In the genomic region with DNA sequence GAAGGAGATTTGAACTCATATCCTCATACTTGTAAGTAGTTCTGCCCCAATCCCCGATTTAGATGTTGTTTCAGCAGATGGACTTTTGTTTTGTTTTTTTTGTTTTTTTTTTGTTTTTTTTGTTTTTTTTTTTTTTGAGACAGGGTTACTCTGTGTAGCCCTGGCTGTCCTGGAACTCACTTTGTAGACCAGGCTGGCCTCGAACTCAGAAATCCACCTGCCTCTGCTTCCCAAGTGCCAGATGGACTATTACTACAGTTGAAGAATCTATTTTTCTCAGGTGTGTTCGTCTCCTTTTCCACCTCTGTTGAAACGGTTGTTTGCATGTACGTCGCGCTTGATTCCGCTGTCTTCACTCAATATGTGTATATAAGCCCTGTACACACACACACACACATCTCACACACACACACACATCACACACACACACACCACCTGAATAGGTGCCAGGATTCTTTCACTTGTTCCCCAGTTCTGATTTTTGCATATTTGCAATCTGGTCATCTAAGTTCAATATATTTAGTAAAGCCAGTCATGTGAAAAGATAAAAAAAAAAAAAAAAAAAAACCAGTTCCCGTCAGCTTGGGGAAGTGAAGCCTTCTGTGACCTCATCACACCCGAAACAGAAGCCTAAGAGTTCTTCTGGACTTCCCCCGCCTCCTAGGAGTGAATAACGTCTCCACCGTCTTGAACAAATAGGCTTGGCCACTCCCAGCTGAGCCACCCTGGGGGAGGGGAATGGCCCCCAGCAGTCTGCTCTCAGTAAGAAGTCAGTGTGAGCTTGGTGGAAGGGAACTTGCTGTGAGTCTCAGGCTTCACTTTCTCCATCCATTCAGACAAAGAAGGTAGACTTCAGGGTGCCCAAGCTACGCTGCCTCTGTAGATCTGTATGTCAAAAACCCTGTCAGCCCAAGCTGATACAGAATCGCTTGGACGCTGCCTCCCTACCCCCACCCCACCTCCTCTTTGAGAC, we compare ENCODE assay signal across 9 mouse cellular contexts. TPM values are rescaled to one million over a fixed set of nuclear protein-coding genes. Genes with fewer than 3 reads are reported as not detected.
A peak's percentile ranks its signal among the peaks of the same experiment; 100 is the strongest.
DNase-seq lines count a peak whose midpoint lies in the region; ATAC-seq and TF ChIP-seq lines count a peak whose summit lies in the region.
"Had no signal": no experiment of that assay in that cellular context is flagged by ENCODE, and none has a peak within 500 bp of the region (broad histone marks: within the 10 kb centered on the region; RNA-seq: fewer than 3 reads in every experiment).

No protein-coding gene starts in this region.

- H3K4me1 ChIP-seq in intestine, embryonic 14.5 days (replicated peaks; ENCODE audit: control insufficient read depth, insufficient read depth, low read length), result peaks cover 10% of the 10 kb centered on the region
- no peaks in the 10 kb centered on the region; the same call in 1 of the 2 replicates for H3K4me1 ChIP-seq in intestine, postnatal 0 days (replicated peaks; ENCODE audit: control insufficient read depth, insufficient read depth, low read length)
- peaks cover 1% of the 10 kb centered on the region for H3K4me1 ChIP-seq in bone marrow, adult 2 months (ENCODE audit: control insufficient read depth, insufficient read depth, low read length)
- peaks cover 38% of the 10 kb centered on the region for H3K4me1 ChIP-seq in liver, embryonic 13.5 days (replicated peaks)
- H3K4me1 ChIP-seq in forebrain, embryonic 13.5 days, result peaks cover 13% of the 10 kb centered on the region

- no peaks in the 10 kb centered on the region for H3K9me3 ChIP-seq in intestine, embryonic 14.5 days (ENCODE audit: control insufficient read depth, low read length)
- H3K9me3 ChIP-seq in intestine, postnatal 0 days (ENCODE audit: control insufficient read depth), result no peaks in the 10 kb centered on the region
- H3K9me3 ChIP-seq in liver, embryonic 13.5 days (replicated peaks), result no peaks in the 10 kb centered on the region
- H3K9me3 ChIP-seq in forebrain, embryonic 13.5 days (replicated peaks), result no peaks in the 10 kb centered on the region
- H3K9me3 ChIP-seq: hindbrain, embryonic 15.5 days had no signal

- TF ChIP-seq CTCF in intestine, postnatal 0 days (IDR thresholded peaks at IDR 0.05; ENCODE audit: low read depth), result no peak
- TF ChIP-seq CTCF in bone marrow, adult 2 months (IDR thresholded peaks at IDR 0.05; ENCODE audit: control insufficient read depth, insufficient read depth, low read length), result no peak

- 48% methylated on average over 16 of the region's 16 CpGs for WGBS in intestine, embryonic 14.5 days
- WGBS in intestine, postnatal 0 days, result 41% methylated on average over 16 of the region's 16 CpGs
- 34% methylated on average over 16 of the region's 16 CpGs for WGBS in bone marrow, adult 2 months
- WGBS in liver, embryonic 13.5 days (ENCODE audit: insufficient replicate concordance), result 41% methylated on average over 16 of the region's 16 CpGs
- WGBS in forebrain, embryonic 13.5 days, result 48% methylated on average over 16 of the region's 16 CpGs

- H3K4me3 ChIP-seq in intestine, embryonic 14.5 days (ENCODE audit: low read depth, low read length), result no peak overlapping the region
- no peak overlapping the region for H3K4me3 ChIP-seq in intestine, postnatal 0 days (ENCODE audit: low read depth, low read length)
- peak overlapping the region; percentile 40 for H3K4me3 ChIP-seq in bone marrow, adult 2 months (replicated peaks; ENCODE audit: control insufficient read depth, low read depth, low read length)
- no peak overlapping the region for H3K4me3 ChIP-seq in liver, embryonic 13.5 days (replicated peaks)
- no peak overlapping the region for H3K4me3 ChIP-seq in forebrain, embryonic 13.5 days
- H3K4me3 ChIP-seq: hindbrain, embryonic 15.5 days had no signal

- DNase-seq in intestine, embryonic 14.5 days (ENCODE audit: low spot score), result peak; percentile 64
- peak; percentile 20 for DNase-seq in liver, embryonic 13.5 days
- peak; percentile 64 for DNase-seq in spleen, adult 12 weeks (ENCODE audit: low spot score)
- DNase-seq in left cerebral cortex, postnatal 4 days, result no peak
- no peak for DNase-seq in cerebellum, postnatal 25 days

- no peaks in the 10 kb centered on the region for H3K27me3 ChIP-seq in intestine, embryonic 14.5 days (replicated peaks; ENCODE audit: control insufficient read depth, insufficient read depth, low read length)
- H3K27me3 ChIP-seq in intestine, postnatal 0 days (replicated peaks; ENCODE audit: control insufficient read depth, insufficient read depth, low read length), result no peaks in the 10 kb centered on the region
- H3K27me3 ChIP-seq in liver, embryonic 13.5 days, result no peaks in the 10 kb centered on the region
- no peaks in the 10 kb centered on the region for H3K27me3 ChIP-seq in forebrain, embryonic 13.5 days
- H3K27me3 ChIP-seq: hindbrain, embryonic 15.5 days had no signal

- ATAC-seq in intestine, embryonic 14.5 days (replicated peaks; ENCODE audit: low FRiP score, low TSS enrichment, low read depth), result no peak
- ATAC-seq in intestine, postnatal 0 days, result no peak
- ATAC-seq in liver, embryonic 13.5 days (ENCODE audit: low read depth), result no peak
- no peak for ATAC-seq in forebrain, embryonic 13.5 days

- peak overlapping the region; percentile 5; the same call in 1 of the 2 replicates for H3K4me2 ChIP-seq in intestine, embryonic 14.5 days (ENCODE audit: low read length)
- no peak overlapping the region for H3K4me2 ChIP-seq in intestine, postnatal 0 days (replicated peaks; ENCODE audit: low read depth)
- H3K4me2 ChIP-seq in liver, embryonic 13.5 days, result peak overlapping the region; percentile 38
- H3K4me2 ChIP-seq in forebrain, embryonic 13.5 days, result no peak overlapping the region
- H3K4me2 ChIP-seq: hindbrain, embryonic 15.5 days had no signal

- no peak overlapping the region for H3K9ac ChIP-seq in intestine, embryonic 14.5 days (ENCODE audit: low read length)
- no peak overlapping the region for H3K9ac ChIP-seq in intestine, postnatal 0 days (ENCODE audit: low read depth, low read length)
- peak overlapping the region; percentile 36; the same call in 1 of the 2 replicates for H3K9ac ChIP-seq in liver, embryonic 13.5 days
- no peak overlapping the region for H3K9ac ChIP-seq in forebrain, embryonic 13.5 days
- H3K9ac ChIP-seq: hindbrain, embryonic 15.5 days had no signal

- H3K27ac ChIP-seq in intestine, embryonic 14.5 days (ENCODE audit: low read depth), result no peak overlapping the region
- H3K27ac ChIP-seq in intestine, postnatal 0 days (ENCODE audit: low read depth, low read length), result no peak overlapping the region
- H3K27ac ChIP-seq in bone marrow, adult 2 months (ENCODE audit: control insufficient read depth, insufficient read depth, low read depth, low read length, poor library complexity), result peak overlapping the region; percentile 78
- no peak overlapping the region for H3K27ac ChIP-seq in liver, embryonic 13.5 days
- no peak overlapping the region for H3K27ac ChIP-seq in forebrain, embryonic 13.5 days
- H3K27ac ChIP-seq: hindbrain, embryonic 15.5 days had no signal

- TF ChIP-seq POLR2A in bone marrow, adult 2 months (IDR thresholded peaks at IDR 0.05; ENCODE audit: borderline replicate concordance, control insufficient read depth, low read depth, low read length), result 0 out of 2 replicates have a peak, but pooled peaks have one; percentile 15

- intact Hi-C loops in left cerebral cortex, postnatal 4 days (cut with DNase I), result no loop called here

- no peaks in the 10 kb centered on the region for H3K36me3 ChIP-seq in intestine, embryonic 14.5 days (ENCODE audit: control insufficient read depth, insufficient read depth, low read length)
- no peaks in the 10 kb centered on the region for H3K36me3 ChIP-seq in intestine, postnatal 0 days (ENCODE audit: control insufficient read depth, insufficient read depth)
- no peaks in the 10 kb centered on the region for H3K36me3 ChIP-seq in liver, embryonic 13.5 days
- no peaks in the 10 kb centered on the region for H3K36me3 ChIP-seq in forebrain, embryonic 13.5 days (ENCODE audit: poor library complexity, severe bottlenecking)
- H3K36me3 ChIP-seq: hindbrain, embryonic 15.5 days had no signal

RNA-seq across cellular contexts. Expression of a gene that starts 2.7 kb away (rescaled TPM):
- polyA plus RNA-seq in intestine, embryonic 14.5 days (2014; fragmentation: Nextera tagmentation; extraction: Ambion mirVana), result 23.3 and 26.4 TPM in 2 replicates
- 19.1 and 19.5 TPM in 2 replicates for polyA plus RNA-seq in intestine, postnatal 0 days (2015; fragmentation: Nextera tagmentation; extraction: Ambion mirVana)
- polyA plus RNA-seq in bone marrow, adult 2 months (2011; ENCODE audit: insufficient read depth, insufficient read length, low replicate concordance, missing spikeins), result 9.3 and 23.0 TPM in 2 replicates
- 12.2 and 15.8 TPM in 2 replicates for polyA plus RNA-seq in liver, embryonic 13.5 days (2015; fragmentation: Nextera tagmentation; extraction: Ambion mirVana)
- 37.6 and 37.8 TPM in 2 replicates for polyA plus RNA-seq in forebrain, embryonic 13.5 days (2015; fragmentation: Nextera tagmentation; extraction: Ambion mirVana)
- total RNA-seq in left cerebral cortex, postnatal 4 days (2021), result 10 to 100 TPM; 55.3 to 56.6 TPM

RNA-seq across cellular contexts. Expression of a gene that starts 18.0 kb away (rescaled TPM):
- polyA plus RNA-seq in intestine, embryonic 14.5 days (2014; fragmentation: Nextera tagmentation; extraction: Ambion mirVana), result 26.2 and 28.3 TPM in 2 replicates
- polyA plus RNA-seq in intestine, postnatal 0 days (2015; fragmentation: Nextera tagmentation; extraction: Ambion mirVana), result 43.0 and 48.9 TPM in 2 replicates
- polyA plus RNA-seq in bone marrow, adult 2 months (2011; ENCODE audit: insufficient read depth, insufficient read length, low replicate concordance, missing spikeins), result 65.8 and 86.0 TPM in 2 replicates
- 26.8 and 30.3 TPM in 2 replicates for polyA plus RNA-seq in liver, embryonic 13.5 days (2015; fragmentation: Nextera tagmentation; extraction: Ambion mirVana)
- 12.4 and 13.4 TPM in 2 replicates for polyA plus RNA-seq in forebrain, embryonic 13.5 days (2015; fragmentation: Nextera tagmentation; extraction: Ambion mirVana)
- 10 to 100 TPM; 13.3 to 14.1 TPM for total RNA-seq in left cerebral cortex, postnatal 4 days (2021)

RNA-seq across cellular contexts. Expression of a gene that starts 27.0 kb away (rescaled TPM):
- 19.2 and 20.8 TPM in 2 replicates for polyA plus RNA-seq in intestine, embryonic 14.5 days (2014; fragmentation: Nextera tagmentation; extraction: Ambion mirVana)
- 5.7 and 5.8 TPM in 2 replicates for polyA plus RNA-seq in intestine, postnatal 0 days (2015; fragmentation: Nextera tagmentation; extraction: Ambion mirVana)
- 41.5 and 69.6 TPM in 2 replicates for polyA plus RNA-seq in bone marrow, adult 2 months (2011; ENCODE audit: insufficient read depth, insufficient read length, low replicate concordance, missing spikeins)
- polyA plus RNA-seq in liver, embryonic 13.5 days (2015; fragmentation: Nextera tagmentation; extraction: Ambion mirVana), result 8.5 and 10.5 TPM in 2 replicates
- polyA plus RNA-seq in forebrain, embryonic 13.5 days (2015; fragmentation: Nextera tagmentation; extraction: Ambion mirVana), result 23.6 and 29.8 TPM in 2 replicates
- total RNA-seq in left cerebral cortex, postnatal 4 days (2021), result 10 to 100 TPM; 83.9 to 85.2 TPM

RNA-seq across cellular contexts. Expression of a gene that starts 27.1 kb away (rescaled TPM):
- 94.0 and 105 TPM in 2 replicates for polyA plus RNA-seq in intestine, embryonic 14.5 days (2014; fragmentation: Nextera tagmentation; extraction: Ambion mirVana)
- polyA plus RNA-seq in intestine, postnatal 0 days (2015; fragmentation: Nextera tagmentation; extraction: Ambion mirVana), result 51.6 and 52.2 TPM in 2 replicates
- polyA plus RNA-seq in bone marrow, adult 2 months (2011; ENCODE audit: insufficient read depth, insufficient read length, low replicate concordance, missing spikeins), result 19.3 and 26.7 TPM in 2 replicates
- 71.5 and 77.4 TPM in 2 replicates for polyA plus RNA-seq in liver, embryonic 13.5 days (2015; fragmentation: Nextera tagmentation; extraction: Ambion mirVana)
- 81.6 and 87.1 TPM in 2 replicates for polyA plus RNA-seq in forebrain, embryonic 13.5 days (2015; fragmentation: Nextera tagmentation; extraction: Ambion mirVana)
- total RNA-seq in left cerebral cortex, postnatal 4 days (2021), result 10 to 100 TPM; 43.0 to 44.1 TPM

Comparison
In these comparisons a context has a peak if more than half of its experiments do, and no peak if none do; other contexts are left out.
1. H3K4me2 ChIP-seq: peak in intestine, embryonic 14.5 days (single experiment) and liver, embryonic 13.5 days (single experiment); none in intestine, postnatal 0 days (single experiment) and forebrain, embryonic 13.5 days (single experiment).
2. DNase-seq: peak in intestine, embryonic 14.5 days (single experiment), liver, embryonic 13.5 days (single experiment) and spleen, adult 12 weeks (single experiment); none in left cerebral cortex, postnatal 4 days (single experiment) and cerebellum, postnatal 25 days (0 of 2).